Mouse (Mus musculus) stomach, embryonic 16.5 days (tissue): Measurements from ENCODE around the gene Faim. TPM values are rescaled to one million over a fixed set of nuclear protein-coding genes. Genes with fewer than 3 reads are reported as not detected.

Source experiments
- ATAC-seq: fragments of 200-750 bp; cut with Nextera tagmentation; 2 replicates; pipeline ENCODE4 v1.8.0; 2017; ENCODE audit warnings: moderate number of reproducible peaks, moderate TSS enrichment; ENCODE audit not compliant: insufficient read depth, low FRiP score
- H3K27ac ChIP-seq: fragments of 300-500 bp; sonication (generic); 2 replicates; pipeline ENCODE4 v1.5.1; 2014; ENCODE audit warnings: low read length
- H3K27me3 ChIP-seq: fragments of 300-500 bp; sonication (generic); 2 replicates; pipeline ENCODE4 v1.6.1; 2014; ENCODE audit warnings: low read length, control low read depth, mixed read lengths; ENCODE audit not compliant: control insufficient read depth, insufficient read depth
- H3K36me3 ChIP-seq: fragments of 300-500 bp; sonication (generic); 2 replicates; pipeline ENCODE4 v1.6.1; 2014; ENCODE audit warnings: low read length; ENCODE audit not compliant: control insufficient read depth, insufficient read depth
- H3K4me1 ChIP-seq: fragments of 300-500 bp; sonication (generic); 2 replicates; pipeline ENCODE4 v1.6.1; 2014; ENCODE audit warnings: low read length, control low read depth, mixed read lengths; ENCODE audit not compliant: control insufficient read depth, insufficient read depth
- H3K4me2 ChIP-seq: fragments of 300-500 bp; sonication (generic); 2 replicates; pipeline ENCODE4 v1.6.1; 2014; ENCODE audit warnings: low read depth, low read length, mixed read lengths
- H3K4me3 ChIP-seq: fragments of 300-500 bp; sonication (generic); replicated peaks from 2 replicates; pipeline ENCODE4 v1.5.1; 2014; ENCODE audit warnings: mild to moderate bottlenecking, low read length
- H3K9ac ChIP-seq: fragments of 300-500 bp; sonication (generic); 2 replicates; pipeline ENCODE4 v1.6.1; 2014; ENCODE audit warnings: low read length
- H3K9me3 ChIP-seq: fragments of 300-500 bp; sonication (generic); replicated peaks from 2 replicates; pipeline ENCODE4 v1.6.1; 2016; ENCODE audit warnings: low read length, control low read depth; ENCODE audit not compliant: control insufficient read depth
- WGBS: fragments of 180-500 bp; shearing (Covaris S2); extraction: QIAGEN DNeasy Blood & Tissue Kit; methylation state at CpG from one replicate; pipeline ENCODE4 v1.1.7; 2014; 5-methylcytosine and 5-hydroxymethylcytosine counted together
- polyA plus RNA-seq: library from polyadenylated mRNA; unstranded; fragments of >200 nt; fragmentation: Nextera tagmentation; extraction: Ambion mirVana; gene quantifications from 2 replicates; pipeline ENCODE4 v1.2.1, GENCODE M21; 2015

The Faim gene
- polyA plus RNA-seq, 1 experiment from 2014 or later = 37.9 TPM

DNA sequence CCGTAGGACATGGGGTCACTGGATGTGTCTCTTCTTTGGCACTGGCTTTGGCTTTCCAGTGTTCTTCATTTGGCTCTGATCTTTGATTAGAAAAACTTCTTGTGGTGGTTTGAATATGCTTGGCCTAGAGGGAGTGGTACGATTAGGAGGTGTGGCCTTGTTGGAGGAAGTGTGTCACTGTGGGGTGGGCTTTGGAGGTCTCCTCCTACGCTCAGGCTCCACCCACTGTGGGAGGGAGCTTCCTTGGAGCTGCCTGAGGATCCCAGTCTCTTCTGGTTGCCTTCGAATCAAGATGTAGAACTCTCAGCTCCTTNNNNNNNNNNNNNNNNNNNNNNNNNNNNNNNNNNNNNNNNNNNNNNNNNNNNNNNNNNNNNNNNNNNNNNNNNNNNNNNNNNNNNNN is 35.6 kb downstream of the Faim start:
- no peaks in the 10 kb centered on the region for H3K36me3 ChIP-seq
- H3K4me1 ChIP-seq = no peaks in the 10 kb centered on the region
- no peaks in the 10 kb centered on the region for H3K9me3 ChIP-seq
- no peak overlapping the region for H3K4me3 ChIP-seq
- H3K27me3 ChIP-seq = no peaks in the 10 kb centered on the region
- H3K27ac ChIP-seq = no peak overlapping the region
- no peak overlapping the region for H3K9ac ChIP-seq
- 82% methylated on average over 4 of the region's 4 CpGs for WGBS
- no peak overlapping the region for H3K4me2 ChIP-seq
- ATAC-seq = no peak

DNA sequence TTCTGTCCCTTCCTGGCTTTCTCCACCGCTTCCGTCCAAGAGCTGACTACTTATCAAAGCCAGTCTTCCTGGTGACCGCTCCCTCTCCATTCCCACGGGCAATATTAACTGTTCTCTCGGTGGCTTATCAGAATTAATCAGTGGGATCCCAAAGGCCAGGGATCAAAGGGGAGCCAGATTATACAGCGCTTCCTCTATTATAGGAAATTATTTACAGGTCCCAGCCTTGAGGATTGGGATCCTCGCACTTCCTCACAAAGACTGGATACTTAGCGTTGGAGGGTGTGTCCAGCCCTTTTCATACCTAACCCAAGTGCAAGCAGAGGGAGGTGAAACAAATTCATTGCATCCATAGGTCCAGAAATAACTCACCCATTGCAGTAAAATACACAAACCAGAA is 45.9 kb downstream of the Faim start:
- H3K9me3 ChIP-seq = no peaks in the 10 kb centered on the region
- H3K4me2 ChIP-seq = no peak overlapping the region
- no peak overlapping the region for H3K9ac ChIP-seq
- no peak overlapping the region for H3K27ac ChIP-seq
- no peak overlapping the region for H3K4me3 ChIP-seq
- ATAC-seq = no peak
- no peaks in the 10 kb centered on the region for H3K27me3 ChIP-seq
- H3K4me1 ChIP-seq = no peaks in the 10 kb centered on the region
- 71% methylated on average over 8 of the region's 8 CpGs for WGBS
- H3K36me3 ChIP-seq = no peaks in the 10 kb centered on the region

DNA sequence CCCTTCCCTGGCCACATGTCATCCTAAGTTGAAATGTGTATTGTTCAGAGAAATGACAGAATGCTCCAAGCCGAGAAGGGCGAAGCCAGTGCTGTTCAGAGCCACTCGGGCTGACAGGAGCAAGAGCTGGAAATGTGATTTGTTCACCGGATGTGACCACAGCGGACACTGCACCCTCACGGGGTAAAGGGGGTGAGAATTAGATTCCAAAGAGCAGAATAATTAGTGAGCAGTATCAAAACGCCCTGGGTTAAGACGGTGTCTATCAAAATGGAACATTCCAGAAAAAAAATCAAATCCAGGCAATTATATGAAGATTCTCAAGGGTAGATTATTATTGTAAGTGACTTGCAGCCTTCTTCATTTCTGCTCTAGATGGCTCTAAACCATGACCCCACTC is 47.9 kb downstream of the Faim start:
- Histone ChIP-seq H3K4me2 (no peak overlapping the region), H3K36me3 (no peaks in the 10 kb centered on the region), H3K9ac (no peak overlapping the region), H3K27ac (no peak overlapping the region), H3K4me1 (no peaks in the 10 kb centered on the region), H3K27me3 (no peaks in the 10 kb centered on the region), H3K9me3 (no peaks in the 10 kb centered on the region), H3K4me3 (no peak overlapping the region)
- no peak for ATAC-seq
- 86% methylated on average over 8 of the region's 8 CpGs for WGBS

DNA sequence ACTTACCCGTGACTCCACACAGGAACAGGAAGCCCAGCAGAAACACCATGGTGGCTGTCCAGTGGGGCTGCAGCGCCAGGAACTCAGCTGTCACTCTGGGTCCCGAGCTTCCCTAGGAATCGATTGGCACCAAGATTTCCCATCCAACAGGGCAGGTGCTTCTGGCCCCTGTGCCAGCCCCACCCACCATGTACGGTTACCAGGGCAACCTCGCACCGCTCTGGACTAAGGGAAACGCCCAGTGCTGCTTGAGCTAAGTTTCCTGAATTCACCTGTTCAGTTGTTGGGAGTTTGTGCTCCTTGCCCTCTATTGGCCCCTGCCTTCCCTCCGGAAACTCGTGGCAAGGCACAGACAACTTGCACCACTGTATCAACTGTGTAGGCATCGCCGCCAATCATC is 49.4 kb downstream of the Faim start, which contains the start of gene Gm1123:
Gene Gm1123, minus strand, starts transcription at position 141 of the 400 bp plus-strand sequence.
- peak; percentile 77; the same call in 1 of the 2 replicates for ATAC-seq
- no peaks in the 10 kb centered on the region for H3K27me3 ChIP-seq
- WGBS = 57% methylated on average over 12 of the region's 12 CpGs
- no peak within 1 kb of the TSS for H3K9ac ChIP-seq
- H3K36me3 ChIP-seq = no peaks in the 10 kb centered on the region
- no peak within 1 kb of the TSS for H3K4me3 ChIP-seq
- no peak within 1 kb of the TSS for H3K27ac ChIP-seq
- no peaks in the 10 kb centered on the region for H3K9me3 ChIP-seq
- no peaks in the 10 kb centered on the region for H3K4me1 ChIP-seq
- H3K4me2 ChIP-seq = no peak within 1 kb of the TSS

DNA sequence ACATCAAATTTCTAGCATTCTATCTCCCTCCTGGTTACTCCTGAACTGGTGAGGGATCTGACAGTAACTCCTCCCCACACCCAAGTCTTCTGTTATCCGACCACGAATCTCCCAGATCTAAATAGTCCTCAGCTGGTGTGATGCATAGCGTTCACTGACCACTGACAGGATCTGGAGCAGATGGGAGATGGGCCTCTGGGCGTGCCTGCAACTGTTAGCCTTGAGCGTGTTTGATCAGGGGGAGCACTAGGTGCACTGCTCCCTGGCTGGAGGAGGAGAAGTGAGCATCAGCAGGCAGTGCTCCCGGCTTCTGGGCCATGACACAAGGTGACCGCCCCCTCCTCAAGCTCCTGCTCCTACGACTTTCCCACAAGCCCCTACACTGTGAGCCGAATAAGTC is 55.8 kb downstream of the Faim start:
- Histone ChIP-seq H3K27me3 (no peaks in the 10 kb centered on the region), H3K27ac (no peak overlapping the region), H3K4me3 (no peak overlapping the region), H3K36me3 (no peaks in the 10 kb centered on the region), H3K9ac (no peak overlapping the region), H3K4me1 (no peaks in the 10 kb centered on the region), H3K9me3 (no peaks in the 10 kb centered on the region), H3K4me2 (no peak overlapping the region)
- 66% methylated on average over 9 of the region's 9 CpGs for WGBS
- no peak for ATAC-seq

DNA sequence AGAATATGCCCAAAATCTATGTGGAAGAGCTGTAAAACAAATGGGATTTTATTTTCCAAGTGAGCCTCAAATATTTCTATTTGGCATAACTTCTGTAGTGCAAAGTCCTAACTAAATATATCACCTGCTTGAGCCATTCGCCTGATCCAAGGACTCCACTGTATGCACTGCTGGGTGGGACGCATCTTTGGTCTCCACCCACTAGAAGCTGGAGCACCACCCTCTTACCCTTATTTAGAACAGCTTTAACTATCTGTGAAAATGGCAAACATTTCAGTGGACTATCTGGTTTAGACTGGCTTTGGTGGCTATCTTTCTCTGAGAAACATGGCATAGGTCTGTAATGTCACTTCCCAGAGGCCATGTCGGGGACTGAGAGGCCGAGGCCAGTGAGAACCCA is 56.5 kb downstream of the Faim start:
- H3K4me3 ChIP-seq = no peak overlapping the region
- H3K9ac ChIP-seq = no peak overlapping the region
- H3K27ac ChIP-seq = no peak overlapping the region
- 73% methylated on average over 4 of the region's 4 CpGs for WGBS
- H3K4me2 ChIP-seq = no peak overlapping the region
- no peaks in the 10 kb centered on the region for H3K36me3 ChIP-seq
- no peaks in the 10 kb centered on the region for H3K27me3 ChIP-seq
- ATAC-seq = no peak
- no peaks in the 10 kb centered on the region for H3K4me1 ChIP-seq
- H3K9me3 ChIP-seq = no peaks in the 10 kb centered on the region

DNA sequence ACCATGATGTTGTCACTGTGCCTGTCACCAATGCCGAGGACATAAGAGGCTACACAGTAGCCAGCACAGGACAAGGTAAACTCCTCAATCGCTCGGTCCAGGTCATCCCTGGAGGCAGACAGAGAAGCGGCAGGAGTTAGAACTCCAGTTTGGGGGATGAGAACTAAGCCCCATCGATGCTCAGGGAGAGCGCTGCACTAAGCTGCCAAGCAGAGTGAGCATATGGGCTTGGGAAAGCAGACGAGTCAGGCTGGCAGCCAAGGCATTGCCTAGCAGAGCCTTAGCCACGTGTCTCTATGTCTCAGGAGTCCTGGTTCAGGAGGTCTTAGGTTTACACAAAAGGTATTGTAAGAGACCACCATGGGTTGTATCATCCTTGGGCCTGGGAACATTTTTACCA is 58.6 kb downstream of the Faim start:
- H3K9ac ChIP-seq = no peak overlapping the region
- H3K4me1 ChIP-seq = no peaks in the 10 kb centered on the region
- H3K4me2 ChIP-seq = no peak overlapping the region
- no peaks in the 10 kb centered on the region for H3K27me3 ChIP-seq
- no peaks in the 10 kb centered on the region for H3K36me3 ChIP-seq
- H3K9me3 ChIP-seq = no peaks in the 10 kb centered on the region
- whole genome bisulfite sequencing = 86% methylated on average over 8 of the region's 8 CpGs
- H3K27ac ChIP-seq = no peak overlapping the region
- no peak for ATAC-seq
- no peak overlapping the region for H3K4me3 ChIP-seq

DNA sequence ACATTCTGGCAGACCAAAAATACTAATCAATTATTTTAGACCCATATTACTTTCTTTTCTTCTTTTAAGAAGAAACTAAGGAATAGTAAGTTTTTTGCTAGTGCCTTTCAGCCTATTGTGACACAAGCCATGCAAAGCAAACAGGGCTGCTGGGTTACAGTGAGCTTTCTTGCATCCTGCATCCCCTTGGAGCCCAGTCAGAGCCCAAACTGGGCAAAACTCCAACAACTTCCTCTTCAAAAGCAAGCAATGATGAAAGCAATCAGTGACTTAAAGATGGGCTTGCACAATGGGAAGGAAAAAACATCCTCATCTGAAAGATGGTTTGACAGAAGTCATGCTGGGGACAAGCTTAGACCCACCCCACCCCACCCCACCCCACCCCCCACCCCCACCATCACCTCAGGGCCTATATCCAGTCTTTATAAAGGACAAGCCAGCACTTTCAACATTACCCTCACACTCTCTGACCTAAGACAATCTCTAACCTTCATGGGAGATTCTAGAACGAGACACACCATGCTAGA is 62.6 kb downstream of the Faim start:
- Histone ChIP-seq H3K4me2 (no peak overlapping the region), H3K4me1 (no peaks in the 10 kb centered on the region), H3K4me3 (no peak overlapping the region), H3K36me3 (no peaks in the 10 kb centered on the region), H3K9me3 (no peaks in the 10 kb centered on the region), H3K27ac (no peak overlapping the region), H3K9ac (no peak overlapping the region), H3K27me3 (no peaks in the 10 kb centered on the region)
- ATAC-seq = no peak
- WGBS = 48% methylated on average over 1 of the region's 1 CpGs

DNA sequence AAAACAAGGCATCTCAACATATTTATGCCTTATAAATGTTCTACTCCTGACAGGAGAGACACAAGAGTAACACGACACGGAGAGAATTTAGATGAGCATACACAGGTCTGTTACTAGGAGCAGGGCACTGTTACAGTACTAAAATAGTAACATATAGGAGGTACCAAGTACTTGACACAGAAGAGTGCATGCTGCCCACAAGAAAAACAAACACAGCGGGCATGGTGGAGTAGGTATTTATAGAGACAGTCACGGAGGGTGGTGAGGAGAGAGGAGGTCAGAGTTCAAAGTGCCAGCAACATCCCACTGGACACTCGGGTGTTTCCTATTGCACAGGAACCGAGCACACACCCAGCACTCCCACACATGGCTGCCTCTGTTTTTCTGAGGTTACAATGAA is 63.6 kb downstream of the Faim start:
- Histone ChIP-seq H3K27ac (no peak overlapping the region), H3K9ac (no peak overlapping the region), H3K4me2 (no peak overlapping the region), H3K36me3 (no peaks in the 10 kb centered on the region), H3K4me1 (no peaks in the 10 kb centered on the region), H3K4me3 (no peak overlapping the region), H3K27me3 (no peaks in the 10 kb centered on the region), H3K9me3 (no peaks in the 10 kb centered on the region)
- ATAC-seq = no peak
- 66% methylated on average over 6 of the region's 6 CpGs for WGBS
